Mouse (Mus musculus) embryonic fibroblast, embryonic 13.5 days (primary cell): ENCODE measurements around the gene Krt82. TPM values are rescaled to one million over a fixed set of nuclear protein-coding genes. Genes with fewer than 3 reads are reported as not detected.
"Not testable (repeated sequence)": the region's sequence is repeated elsewhere in the genome, so short reads cannot be mapped to it uniquely, and the experiment has no call there.

Source experiments
- H3K27ac ChIP-seq: 2 replicates; pipeline ENCODE4 v1.5.1; 2012; ENCODE audit warnings: low read length, control low read depth, inconsistent platforms; ENCODE audit not compliant: insufficient read depth
- H3K4me1 ChIP-seq: 2 replicates; pipeline ENCODE4 v1.6.1; 2011; ENCODE audit warnings: low read length; ENCODE audit not compliant: control insufficient read depth, insufficient read depth
- H3K4me3 ChIP-seq: 2 replicates; pipeline ENCODE4 v1.5.1; 2011; ENCODE audit warnings: mild to moderate bottlenecking, control low read depth, low read length; ENCODE audit not compliant: insufficient read depth
- CTCF ChIP-seq: IDR thresholded peaks from 2 replicates; pipeline ENCODE4 v1.5.1; 2011; ENCODE audit warnings: mild to moderate bottlenecking, control low read depth, low read length, moderate library complexity, borderline replicate concordance; ENCODE audit not compliant: insufficient read depth
- POLR2A ChIP-seq: IDR thresholded peaks from 2 replicates; pipeline ENCODE4 v1.6.1; 2011; ENCODE audit warnings: low read depth, mild to moderate bottlenecking, control low read depth, low read length, moderate library complexity
- polyA plus RNA-seq: library from polyadenylated mRNA; stranded (reverse); fragments of >200 nt; gene quantifications from 2 replicates; pipeline ENCODE4 v1.2.4, GENCODE M21; 2011; ENCODE audit warnings: low read depth; ENCODE audit not compliant: missing spikeins, insufficient read length

Gene Krt82
- polyA plus RNA-seq, 1 experiment, result not detected

DNA sequence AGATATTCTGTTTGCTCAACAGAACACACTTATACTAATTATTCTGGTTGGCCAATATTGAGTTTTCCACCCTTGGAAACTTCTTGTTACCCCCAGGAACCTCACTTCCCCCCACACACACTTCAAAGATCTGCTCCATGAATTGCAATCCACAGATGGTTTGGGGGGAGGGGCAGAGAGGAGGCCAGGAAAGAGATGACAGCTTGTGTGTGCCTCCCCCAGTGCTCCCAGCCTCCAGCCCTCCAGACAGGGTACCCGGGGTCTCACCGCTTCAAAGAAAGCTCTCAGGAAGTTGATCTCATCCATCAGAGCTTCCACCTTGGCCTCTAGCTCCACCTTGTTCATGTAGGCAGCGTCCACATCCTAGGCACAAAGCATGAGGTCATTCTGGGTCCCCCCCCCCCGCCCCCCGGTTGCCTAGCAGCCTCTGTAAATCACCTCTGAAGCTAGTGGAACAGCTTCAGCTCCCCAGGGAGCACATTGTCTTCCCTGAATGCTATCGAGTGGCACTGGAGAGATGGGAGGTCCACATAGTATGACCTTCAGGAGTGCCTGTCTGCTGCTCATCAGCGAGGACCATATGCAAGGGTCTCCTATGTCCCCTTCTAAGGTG, 7.7 kb upstream of the Krt82 start:
- Histone ChIP-seq H3K27ac (no peak overlapping the region), H3K4me3 (no peak overlapping the region), H3K4me1 (no peaks in the 10 kb centered on the region)
- TF ChIP-seq POLR2A, result no peak
- TF ChIP-seq CTCF, result no peak

DNA sequence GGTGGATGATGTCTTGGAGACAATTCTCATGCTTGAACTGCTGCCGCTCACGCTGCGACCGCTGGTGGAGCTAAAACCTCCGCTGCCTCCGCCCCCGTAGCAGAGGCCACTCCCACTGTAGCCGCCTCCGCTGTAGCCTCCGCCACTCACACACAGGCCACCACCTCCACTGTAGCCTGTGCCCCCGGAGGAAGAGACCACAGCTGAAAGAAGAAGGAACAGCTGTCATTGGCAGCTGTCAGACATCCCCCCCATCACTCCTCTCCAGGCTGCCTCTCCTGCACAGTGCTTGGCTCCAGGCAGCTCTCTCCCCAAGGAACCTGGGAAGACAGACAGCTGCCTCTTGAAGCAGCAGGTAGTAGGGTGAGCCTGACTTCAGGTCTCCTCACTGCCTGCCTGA, 2.7 kb upstream of the Krt82 start:
- TF ChIP-seq POLR2A, result no peak
- TF ChIP-seq CTCF, result no peak
- H3K4me3 ChIP-seq, result no peak overlapping the region
- no peak overlapping the region for H3K27ac ChIP-seq

DNA sequence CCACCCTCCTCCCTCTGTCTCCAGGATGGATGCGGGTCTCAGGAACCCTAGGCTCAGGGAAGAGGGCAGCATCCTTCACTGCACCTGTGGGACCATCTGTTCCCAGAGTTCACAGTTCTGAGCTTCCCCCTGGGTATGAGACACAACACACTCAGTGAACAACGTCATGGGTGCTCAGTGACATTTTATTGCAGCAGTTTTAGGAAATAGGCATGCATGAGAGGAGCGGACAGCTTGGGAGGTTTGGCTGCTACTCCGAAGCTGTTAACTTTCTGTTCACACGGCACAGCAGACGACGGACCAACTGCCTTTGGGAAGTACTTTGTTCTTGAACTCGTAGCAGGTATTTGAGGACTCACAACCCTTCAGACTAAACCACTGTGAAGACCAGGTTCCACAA, 1.7 kb upstream of the Krt82 start:
- H3K4me1 ChIP-seq, result no peaks in the 10 kb centered on the region
- TF ChIP-seq CTCF, result no peak
- H3K27ac ChIP-seq, result no peak overlapping the region
- H3K4me3 ChIP-seq, result no peak overlapping the region

More for the DNA sequence above, 2.7 kb upstream of the Krt82 start:
- no peaks in the 10 kb centered on the region for H3K4me1 ChIP-seq

DNA sequence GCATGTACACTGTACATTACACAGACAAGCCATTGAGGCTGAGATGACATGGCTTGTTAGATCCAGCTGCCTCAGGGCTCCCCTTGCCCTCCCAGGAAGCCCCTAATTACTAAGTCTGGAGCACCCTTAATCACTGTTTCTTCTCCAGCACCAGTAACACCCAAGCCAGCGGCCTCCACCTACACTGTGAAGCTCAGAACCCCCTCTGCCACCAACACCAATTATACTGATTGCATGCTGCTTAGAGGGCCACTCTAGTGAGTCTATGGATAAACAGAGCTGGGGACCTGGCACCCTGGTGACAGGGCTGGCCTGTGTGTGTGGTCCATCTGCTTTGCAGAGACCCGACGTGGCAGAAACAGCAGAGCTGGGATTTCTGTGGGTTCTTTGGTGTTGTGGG, 6.0 kb downstream of the Krt82 start:
- Histone ChIP-seq H3K4me1 (no peaks in the 10 kb centered on the region), H3K27ac (no peak overlapping the region), H3K4me3 (no peak overlapping the region)
- TF ChIP-seq CTCF (no peak), POLR2A (no peak)

DNA sequence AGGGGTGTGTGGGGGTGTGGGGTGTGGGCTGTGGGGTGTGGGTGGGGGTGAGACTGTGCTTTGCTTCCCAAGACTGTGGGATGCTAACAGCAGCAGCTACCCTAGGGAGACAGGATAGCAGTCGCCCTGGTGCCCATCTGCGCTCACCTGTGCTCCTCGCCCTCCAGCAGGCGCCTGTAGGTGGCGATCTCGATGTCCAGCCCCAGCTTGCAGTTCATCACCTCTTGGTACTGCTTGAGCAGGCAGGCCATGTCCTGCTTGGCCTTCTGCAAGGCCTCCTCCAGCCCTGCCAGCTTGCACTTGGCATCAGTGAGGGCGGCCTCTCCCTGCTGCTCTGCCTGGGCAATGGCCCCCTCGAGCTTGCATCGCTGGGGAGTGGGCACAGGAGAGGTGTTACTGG, 7.9 kb downstream of the Krt82 start:
- no peak overlapping the region for H3K4me3 ChIP-seq
- no peaks in the 10 kb centered on the region for H3K4me1 ChIP-seq
- TF ChIP-seq POLR2A (no peak), CTCF (no peak)
- no peak overlapping the region for H3K27ac ChIP-seq

DNA sequence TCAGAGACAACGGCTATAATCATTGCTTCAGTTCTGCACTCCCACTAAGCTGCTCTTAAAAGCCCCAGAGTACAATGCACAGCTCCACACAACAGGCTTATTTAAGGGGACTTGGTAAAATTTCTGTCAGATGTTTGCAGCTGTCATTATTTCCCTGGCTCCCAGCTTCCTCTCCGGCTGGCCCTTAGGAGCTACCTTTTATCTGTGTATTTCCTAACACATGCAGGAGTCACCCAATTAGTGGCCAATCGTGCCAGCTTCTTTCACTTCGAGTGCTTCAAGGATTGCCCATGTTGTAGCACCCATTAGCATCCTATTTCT, 11.9 kb downstream of the Krt82 start:
- TF ChIP-seq POLR2A (no peak), CTCF (no peak)
- H3K4me1 ChIP-seq, result no peaks in the 10 kb centered on the region
- H3K27ac ChIP-seq, result no peak overlapping the region
- no peak overlapping the region for H3K4me3 ChIP-seq

DNA sequence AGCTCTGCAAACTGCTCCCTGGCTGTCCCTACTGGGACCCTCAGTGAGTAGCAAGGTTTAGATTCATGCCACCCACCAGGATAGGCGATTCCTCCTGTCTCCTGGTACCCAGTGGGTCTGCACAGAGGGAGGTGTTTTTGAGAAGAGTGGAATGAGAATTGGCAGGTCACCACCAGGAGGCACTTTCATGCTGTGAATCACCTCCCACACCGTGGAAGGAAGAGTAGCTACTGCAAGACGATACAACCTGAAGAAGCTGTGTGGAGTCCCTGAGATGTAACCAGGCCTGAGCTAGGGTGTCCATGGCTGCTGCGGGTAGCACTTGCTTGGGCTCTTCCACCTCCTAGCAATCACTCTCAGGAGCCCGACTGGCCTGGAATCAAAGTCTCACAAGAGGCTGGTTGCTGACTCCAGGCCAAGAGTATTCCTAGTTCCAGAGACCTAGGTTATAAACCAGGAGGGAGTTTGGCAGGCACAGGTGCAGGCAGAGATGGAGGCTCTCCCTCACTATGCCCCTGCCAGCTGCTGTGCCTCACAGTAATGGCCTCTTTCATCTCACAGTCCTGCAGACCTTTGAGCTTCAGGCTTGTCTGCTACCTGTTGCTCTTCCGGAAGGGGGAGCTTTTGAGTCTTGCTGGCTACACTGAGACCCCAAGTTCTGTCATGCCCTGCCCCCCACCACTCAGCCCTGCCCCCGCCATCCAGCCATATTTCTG, 12.4 kb downstream of the Krt82 start:
- no peak overlapping the region for H3K4me3 ChIP-seq
- no peaks in the 10 kb centered on the region for H3K4me1 ChIP-seq
- TF ChIP-seq CTCF (no peak), POLR2A (no peak)
- H3K27ac ChIP-seq, result no peak overlapping the region

DNA sequence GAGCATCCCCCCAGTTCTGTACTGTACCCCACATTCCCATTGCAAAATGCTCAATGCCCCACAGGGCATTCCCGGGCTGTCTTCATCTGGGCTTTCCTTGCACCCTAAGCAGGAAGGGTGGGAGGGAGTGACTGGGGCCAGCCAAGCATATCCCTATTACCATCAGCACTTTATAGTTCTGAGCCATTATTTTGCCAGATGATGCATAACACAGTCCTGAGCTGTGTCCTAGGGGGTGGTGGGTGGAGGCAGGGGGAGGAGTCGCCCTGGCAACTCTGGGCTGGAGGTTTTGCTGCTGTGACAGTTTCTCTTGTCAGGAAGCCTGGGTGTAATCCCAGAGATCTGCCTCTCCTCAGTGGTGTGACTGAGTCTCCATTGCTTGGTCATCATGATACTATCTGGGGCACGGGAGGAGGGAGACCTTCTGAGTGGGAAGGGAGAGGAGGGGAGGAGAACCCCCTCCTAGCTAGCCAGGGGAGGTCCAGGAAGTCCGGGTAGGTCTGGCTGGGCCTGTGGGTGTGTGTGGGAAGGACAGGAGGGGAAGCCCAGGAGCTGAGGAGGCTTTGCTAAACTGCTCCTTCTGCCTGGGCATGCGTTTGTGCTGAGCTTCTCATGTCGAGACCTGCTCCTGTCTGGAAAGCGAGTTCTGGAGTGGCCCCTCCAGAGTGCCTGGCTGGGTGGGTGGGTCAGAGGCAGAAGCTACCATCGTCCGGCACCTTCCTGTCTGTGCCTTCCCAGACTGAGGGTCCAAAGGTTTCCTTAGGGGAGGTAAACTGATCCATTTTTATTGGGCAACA, 14.2 kb downstream of the Krt82 start:
- TF ChIP-seq POLR2A, result no peak
- no peak for TF ChIP-seq CTCF
- H3K4me3 ChIP-seq, result no peak overlapping the region
- H3K27ac ChIP-seq, result no peak overlapping the region
- no peaks in the 10 kb centered on the region for H3K4me1 ChIP-seq

DNA sequence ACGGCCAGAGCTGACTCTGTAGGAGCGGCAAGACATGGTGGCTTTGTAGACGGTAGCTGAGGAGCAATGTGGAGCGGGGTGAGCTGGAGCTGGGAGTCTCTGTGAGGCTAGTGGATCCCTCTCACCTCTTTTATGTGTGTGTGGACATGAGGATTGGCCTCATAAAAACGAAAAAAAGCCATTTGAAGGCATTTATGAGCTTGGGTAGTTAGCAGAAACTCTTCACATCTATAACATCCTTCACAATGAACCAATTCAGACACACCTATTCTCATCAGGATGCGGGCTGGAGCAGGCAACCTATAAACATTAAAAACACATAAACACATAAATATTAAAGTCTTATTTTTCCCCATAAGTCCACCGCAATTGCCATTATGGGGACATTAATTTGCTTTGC, 17.7 kb downstream of the Krt82 start, which contains the start of gene Krt84:
TSS of gene Krt84 (minus strand) at position 101 of the 400 bp plus-strand sequence.
- Histone ChIP-seq H3K4me1 (no peaks in the 10 kb centered on the region), H3K4me3 (no peak within 1 kb of the TSS), H3K27ac (no peak within 1 kb of the TSS)
- TF ChIP-seq POLR2A (no peak), CTCF (no peak)

DNA sequence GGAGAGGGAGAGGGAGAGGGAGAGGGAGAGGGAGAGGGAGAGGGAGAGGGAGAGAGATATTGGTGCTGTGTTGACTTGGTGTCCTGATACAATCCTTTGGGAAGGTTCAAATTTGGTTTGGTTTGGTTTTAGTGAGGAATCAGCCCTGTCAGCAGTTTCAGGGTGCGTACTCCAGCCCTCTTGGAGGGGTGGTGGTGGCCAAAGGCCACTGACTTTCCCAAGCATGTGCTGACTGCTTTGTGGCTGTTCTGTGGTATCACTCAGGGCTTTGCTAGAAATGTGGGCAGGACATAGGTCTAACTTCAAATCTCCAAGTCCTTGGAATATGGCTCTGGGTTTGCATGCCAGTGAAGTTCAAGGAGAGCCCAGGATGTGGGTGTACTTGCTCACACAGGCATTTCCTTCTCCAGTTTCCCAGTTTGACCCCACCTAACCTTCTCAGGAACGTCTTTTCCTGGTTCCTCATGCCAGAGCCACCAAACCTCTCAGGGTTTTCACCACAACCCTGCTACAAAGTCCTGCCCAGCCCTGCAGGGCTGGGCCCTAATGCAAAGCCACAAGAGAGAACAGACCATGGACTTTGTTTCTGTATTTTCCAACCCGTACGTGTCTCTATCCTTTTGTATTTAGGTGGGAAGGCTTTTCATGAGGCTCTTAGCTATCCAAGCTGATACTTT, 27.8 kb downstream of the Krt82 start:
- Histone ChIP-seq H3K27ac (0 out of 2 replicates have a peak overlapping the region, but pooled peaks have one; percentile 23), H3K4me1 (no peaks in the 10 kb centered on the region), H3K4me3 (no peak overlapping the region)
- no peak for TF ChIP-seq POLR2A
- no peak for TF ChIP-seq CTCF

DNA sequence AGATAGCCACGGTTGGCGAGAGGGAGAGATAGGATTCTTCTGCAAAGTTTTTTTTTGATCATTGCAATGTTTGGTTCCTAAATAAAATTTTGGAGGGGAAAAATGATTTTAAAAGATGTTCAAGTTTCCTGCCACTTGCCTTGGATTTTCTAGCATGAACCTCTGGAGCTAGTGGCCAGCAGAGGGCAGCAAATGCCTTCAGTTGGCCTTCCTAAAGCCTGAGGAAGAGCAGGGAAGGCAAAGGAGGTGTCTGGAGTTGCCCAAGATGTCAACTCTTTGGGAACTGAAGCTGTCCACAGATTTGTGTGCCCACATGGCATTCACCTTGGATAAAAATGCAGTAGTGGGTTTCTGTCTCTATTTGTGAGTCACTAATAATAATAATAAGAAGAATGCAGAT, 30.7 kb downstream of the Krt82 start:
- Histone ChIP-seq H3K4me3 (no peak overlapping the region), H3K4me1 (no peaks in the 10 kb centered on the region), H3K27ac (no peak overlapping the region)
- peak; percentile 88 for TF ChIP-seq CTCF
- no peak for TF ChIP-seq POLR2A

DNA sequence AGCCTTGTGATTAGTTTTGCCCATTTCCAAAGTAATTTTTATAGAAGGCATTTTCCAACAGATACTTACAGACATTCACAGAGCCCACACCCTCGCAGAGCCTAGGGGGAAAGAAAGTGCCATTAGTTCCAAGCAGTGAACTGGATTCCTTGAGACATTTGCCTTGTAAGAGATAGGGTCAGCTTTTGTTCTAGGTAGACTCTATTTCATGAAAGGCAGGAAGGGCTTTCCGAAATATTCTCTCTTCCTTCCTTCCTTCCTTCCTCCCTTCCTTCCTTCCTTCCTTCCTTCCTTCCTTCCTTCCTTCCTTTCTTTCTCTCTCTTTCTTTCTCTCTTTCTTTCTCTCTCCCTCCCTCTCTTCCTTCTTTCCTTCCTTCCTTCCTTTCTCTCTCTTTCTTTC, 33.3 kb downstream of the Krt82 start, which contains the start of gene Gm49425:
TSS of gene Gm49425 (minus strand) at position 101 of the 400 bp plus-strand sequence.
- H3K27ac ChIP-seq, H3K4me1 ChIP-seq, H3K4me3 ChIP-seq: not testable (repeated sequence)
